Mouse (Mus musculus): ENCODE data around the gene Pepd.

Pepd gene

GRCm38 (mm10) chr7:35056436-35056864 lies 144.3 kb downstream of the Pepd start, which contains the start of gene Cebpg:
Gene Cebpg (minus strand): TSS chr7:35056573.
- peak; percentile 90 to 96 for DNase-seq (ENCODE audit: low spot score in 2 of 2)

GRCm38 (mm10) chr7:35056999-35057398 lies 144.8 kb downstream of the Pepd start:
- no peak for DNase-seq (ENCODE audit: low spot score in 2 of 2)

- no peak for DNase-seq (ENCODE audit: low spot score in 2 of 2)
Observed at GRCm38 (mm10) chr7:35057569-35057968, 145.4 kb downstream of the Pepd start.

GRCm38 (mm10) chr7:35058329-35058728 lies 146.2 kb downstream of the Pepd start:
- no peak for DNase-seq (ENCODE audit: low spot score in 2 of 2)

- DNase-seq (ENCODE audit: low spot score in 2 of 2) = no peak
Observed at GRCm38 (mm10) chr7:35059467-35059866, 147.3 kb downstream of the Pepd start.

GRCm38 (mm10) chr7:35064286-35065258 lies 152.4 kb downstream of the Pepd start:
- no peak for DNase-seq (ENCODE audit: low spot score in 2 of 2)

- no peak for DNase-seq (ENCODE audit: low spot score in 2 of 2)
Observed at GRCm38 (mm10) chr7:35065958-35066357, 153.8 kb downstream of the Pepd start.

GRCm38 (mm10) chr7:35066640-35067212 lies 154.5 kb downstream of the Pepd start:
- DNase-seq (ENCODE audit: low spot score in 2 of 2) = no peak

- DNase-seq (ENCODE audit: low spot score in 2 of 2) = no peak
Observed at GRCm38 (mm10) chr7:35076645-35077044, 164.5 kb downstream of the Pepd start.

- no peak for DNase-seq (ENCODE audit: low spot score in 2 of 2)
Observed at GRCm38 (mm10) chr7:35080843-35081338, 168.7 kb downstream of the Pepd start.

GRCm38 (mm10) chr7:35081406-35082104 lies 169.4 kb downstream of the Pepd start:
- DNase-seq (ENCODE audit: low spot score in 2 of 2) = no peak

GRCm38 (mm10) chr7:35084565-35085360 lies 172.6 kb downstream of the Pepd start:
- no peak for DNase-seq (ENCODE audit: low spot score in 2 of 2)

GRCm38 (mm10) chr7:35086271-35086861 lies 174.2 kb downstream of the Pepd start:
- DNase-seq (ENCODE audit: low spot score in 2 of 2) = peak in 1 of 2 experiments; percentile 20

- no peak for DNase-seq (ENCODE audit: low spot score in 2 of 2)
Observed at GRCm38 (mm10) chr7:35090550-35090949, 178.4 kb downstream of the Pepd start.
